Mouse (Mus musculus): ENCODE results near the gene Slc4a1.

Slc4a1 gene

GRCm38 (mm10) chr11:102375196-102376173 lies 9.5 kb upstream of the Slc4a1 start:
- no peak for DNase-seq (ENCODE audit: low spot score in 2 of 2)

- no peak for DNase-seq (ENCODE audit: low spot score in 2 of 2)
These were observed 8.2 kb upstream of the Slc4a1 start for GRCm38 (mm10) chr11:102374108-102374725.

GRCm38 (mm10) chr11:102373646-102374045 lies 7.6 kb upstream of the Slc4a1 start:
- DNase-seq (ENCODE audit: low spot score in 2 of 2): no peak

- DNase-seq (ENCODE audit: low spot score in 2 of 2): no peak
These were observed 6.9 kb upstream of the Slc4a1 start for GRCm38 (mm10) chr11:102372936-102373335.

GRCm38 (mm10) chr11:102371926-102372685 lies 6.1 kb upstream of the Slc4a1 start:
- no peak for DNase-seq (ENCODE audit: low spot score in 2 of 2)

GRCm38 (mm10) chr11:102370285-102370684 lies 4.3 kb upstream of the Slc4a1 start:
- no peak for DNase-seq (ENCODE audit: low spot score in 2 of 2)

GRCm38 (mm10) chr11:102369263-102369662 lies 3.3 kb upstream of the Slc4a1 start:
- no peak for DNase-seq (ENCODE audit: low spot score in 2 of 2)

GRCm38 (mm10) chr11:102368347-102368746 lies 2.3 kb upstream of the Slc4a1 start:
- no peak for DNase-seq (ENCODE audit: low spot score in 2 of 2)

- no peak for DNase-seq (ENCODE audit: low spot score in 2 of 2)
These were observed 1.7 kb upstream of the Slc4a1 start for GRCm38 (mm10) chr11:102367504-102368280.

GRCm38 (mm10) chr11:102365699-102366098 lies 304 bp downstream of the Slc4a1 start:
- DNase-seq (ENCODE audit: low spot score in 2 of 2): no peak

GRCm38 (mm10) chr11:102364570-102365371 lies 1.2 kb downstream of the Slc4a1 start:
- no peak for DNase-seq (ENCODE audit: low spot score in 2 of 2)

GRCm38 (mm10) chr11:102363623-102364022 lies 2.4 kb downstream of the Slc4a1 start:
- DNase-seq (ENCODE audit: low spot score in 2 of 2): no peak

- DNase-seq (ENCODE audit: low spot score in 2 of 2): no peak
These were observed 4.1 kb downstream of the Slc4a1 start for GRCm38 (mm10) chr11:102361776-102362495.

- DNase-seq (ENCODE audit: low spot score in 2 of 2): no peak
These were observed 7.6 kb downstream of the Slc4a1 start for GRCm38 (mm10) chr11:102358365-102358764.

- peak in 1 of 2 experiments; percentile 15 for DNase-seq (ENCODE audit: low spot score in 2 of 2)
These were observed 9.2 kb downstream of the Slc4a1 start for GRCm38 (mm10) chr11:102356636-102357350.

- DNase-seq (ENCODE audit: low spot score in 2 of 2): no peak
These were observed 9.8 kb downstream of the Slc4a1 start for GRCm38 (mm10) chr11:102356190-102356589.

- DNase-seq (ENCODE audit: low spot score in 2 of 2): no peak
These were observed 10.5 kb downstream of the Slc4a1 start for GRCm38 (mm10) chr11:102355501-102355900.

GRCm38 (mm10) chr11:102353021-102353431 lies 13.0 kb downstream of the Slc4a1 start:
- DNase-seq (ENCODE audit: low spot score in 2 of 2): no peak

- DNase-seq (ENCODE audit: low spot score in 2 of 2): no peak
These were observed 13.6 kb downstream of the Slc4a1 start for GRCm38 (mm10) chr11:102352378-102352777.

Measured in left cerebral cortex, adult 9 months (tissue).